In the genomic region with DNA sequence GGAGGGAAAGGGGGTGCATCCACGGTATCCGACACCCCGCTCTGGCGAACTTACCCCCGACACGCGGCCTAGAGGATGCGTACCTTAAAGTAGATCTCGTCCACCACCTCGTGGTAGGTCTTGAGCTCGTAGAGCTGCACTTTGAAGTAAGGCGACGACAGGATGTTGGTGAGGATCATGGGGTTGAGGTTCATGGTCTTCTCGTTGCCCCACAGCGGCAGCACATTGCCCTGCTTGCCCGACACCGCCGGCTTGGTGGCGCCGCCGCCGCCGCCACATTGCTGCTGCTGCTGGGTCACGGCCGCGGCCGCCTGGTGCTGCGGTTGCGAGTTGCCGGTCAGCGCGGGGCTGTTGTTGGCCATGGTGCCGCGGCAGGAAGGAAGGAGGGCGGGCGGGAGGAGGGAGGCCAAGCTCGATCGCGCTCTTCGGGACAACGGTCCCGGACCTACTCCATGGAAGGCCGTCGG, we compare ENCODE assay signal across 8 mouse cellular contexts. TPM values are rescaled to one million over a fixed set of nuclear protein-coding genes. Genes with fewer than 3 reads are reported as not detected.
DNase-seq lines count a peak whose midpoint lies in the region; ATAC-seq lines count a peak whose summit lies in the region.

No protein-coding gene starts in this region.

- intact Hi-C loops in left cerebral cortex, postnatal 14 days (cut with DNase I), result loop anchor here (5.0 kb wide), 2 partner anchors 69 to 116 kb away; a partner anchor contains a TSS

- H3K27ac ChIP-seq in hindbrain, embryonic 14.5 days, result peak overlapping the region; percentile 95

- peaks cover 18% of the 10 kb centered on the region for H3K4me1 ChIP-seq in hindbrain, embryonic 14.5 days (replicated peaks; ENCODE audit: control insufficient read depth, insufficient read depth, low read length)

- peaks cover 18% of the 10 kb centered on the region for H3K36me3 ChIP-seq in hindbrain, embryonic 14.5 days (replicated peaks; ENCODE audit: control insufficient read depth, insufficient read depth)

- no peaks in the 10 kb centered on the region for H3K27me3 ChIP-seq in hindbrain, embryonic 14.5 days (ENCODE audit: control insufficient read depth, insufficient read depth, low read length)

- peak overlapping the region; percentile 90 for H3K4me3 ChIP-seq in hindbrain, embryonic 14.5 days (replicated peaks; ENCODE audit: low read length)

- H3K9me3 ChIP-seq in hindbrain, embryonic 14.5 days (ENCODE audit: control insufficient read depth, low read length), result no peaks in the 10 kb centered on the region

- ATAC-seq in hindbrain, embryonic 14.5 days (ENCODE audit: low FRiP score), result peak; percentile 87
- peak; percentile 61 for ATAC-seq in megakaryocyte progenitor cell, adult 5-6 weeks (replicated peaks; ENCODE audit: poor library complexity)

- WGBS in hindbrain, embryonic 14.5 days, result under 1% methylated on average over 44 of the region's 44 CpGs

- DNase-seq in Muller cell, postnatal 12 days (ENCODE audit: inconsistent ontology term), result peak; percentile 90
- DNase-seq in cerebellum, adult 9-10 months, result peak; percentile 73
- peak; percentile 64 to 70 for DNase-seq in frontal cortex, postnatal 10 days (ENCODE audit: low spot score in 2 of 2)
- DNase-seq in hindbrain, embryonic 14.5 days (ENCODE audit: low spot score), result peak; percentile 54
- peak; percentile 61 to 76 for DNase-seq in left cerebral cortex, postnatal 14 days (ENCODE audit: low spot score in 2 of 2)
- peak; percentile 32 to 34 for DNase-seq in right cerebral cortex, postnatal 36 days (ENCODE audit: low spot score in 2 of 2)
- peak; percentile 56 to 68 for DNase-seq in urinary bladder, postnatal 4 days (ENCODE audit: low spot score in 2 of 2)

- H3K9ac ChIP-seq in hindbrain, embryonic 14.5 days, result peak overlapping the region; percentile 89

- H3K4me2 ChIP-seq in hindbrain, embryonic 14.5 days (replicated peaks), result peak overlapping the region; percentile 78

RNA-seq across cellular contexts. Expression of a gene that starts 0.4 kb away (rescaled TPM):
- 38.1 and 41.8 TPM in 2 replicates for polyA plus RNA-seq in hindbrain, embryonic 14.5 days (2014; fragmentation: Nextera tagmentation; extraction: Ambion mirVana)
- total RNA-seq in left cerebral cortex, postnatal 14 days (2021), result 10 to 100 TPM; 42.2 to 42.8 TPM
- total RNA-seq in megakaryocyte progenitor cell, adult 5-6 weeks (2015), result 138 and 148 TPM in 2 replicates
- total RNA-seq in megakaryocyte progenitor cell, adult 5-6 weeks (2017), result 235 and 313 TPM in 2 replicates

RNA-seq across cellular contexts. Expression of a gene that starts 21.3 kb away (rescaled TPM):
- polyA plus RNA-seq in hindbrain, embryonic 14.5 days (2014; fragmentation: Nextera tagmentation; extraction: Ambion mirVana), result not detected in 2 replicates
- under 1 TPM in 1 of 2 experiments, not detected in 1; 0.11 TPM for total RNA-seq in left cerebral cortex, postnatal 14 days (2021)
- 0.07 TPM in 1 of 2 replicates, not detected in the other for total RNA-seq in megakaryocyte progenitor cell, adult 5-6 weeks (2015)
- 0.25 TPM in 1 of 2 replicates, not detected in the other for total RNA-seq in megakaryocyte progenitor cell, adult 5-6 weeks (2017)

RNA-seq across cellular contexts. Expression of a gene that starts 28.6 kb away (rescaled TPM):
- 2.4 and 3.3 TPM in 2 replicates for polyA plus RNA-seq in hindbrain, embryonic 14.5 days (2014; fragmentation: Nextera tagmentation; extraction: Ambion mirVana)
- 1 to 10 TPM; 2.5 to 3.8 TPM for total RNA-seq in left cerebral cortex, postnatal 14 days (2021)
- total RNA-seq in megakaryocyte progenitor cell, adult 5-6 weeks (2015), result 0.56 TPM in 1 of 2 replicates, not detected in the other
- 0.64 TPM in 1 of 2 replicates, not detected in the other for total RNA-seq in megakaryocyte progenitor cell, adult 5-6 weeks (2017)

RNA-seq across cellular contexts. Expression of a gene that starts 29.1 kb away (rescaled TPM):
- not detected in 2 replicates for polyA plus RNA-seq in hindbrain, embryonic 14.5 days (2014; fragmentation: Nextera tagmentation; extraction: Ambion mirVana)
- not detected for total RNA-seq in left cerebral cortex, postnatal 14 days (2021)
- total RNA-seq in megakaryocyte progenitor cell, adult 5-6 weeks (2015), result not detected in 2 replicates
- total RNA-seq in megakaryocyte progenitor cell, adult 5-6 weeks (2017), result not detected in 2 replicates

Comparison
In these comparisons a context has a peak if more than half of its experiments do, and no peak if none do; other contexts are left out.
1. Peak in every context shown above with its lines: DNase-seq, ATAC-seq, H3K4me3 ChIP-seq and H3K27ac ChIP-seq.
2. DNase-seq: peak in every context shown above with its lines; median percentile 90 in Muller cell, postnatal 12 days; 73 in cerebellum, adult 9-10 months; 68 in left cerebral cortex, postnatal 14 days; 67 in frontal cortex, postnatal 10 days; 62 in urinary bladder, postnatal 4 days; 54 in hindbrain, embryonic 14.5 days; 33 in right cerebral cortex, postnatal 36 days.